Mouse (Mus musculus): ENCODE data around the gene Glyctk.
"Not testable (repeated sequence)": the region's sequence is repeated elsewhere in the genome, so short reads cannot be mapped to it uniquely, and the experiment has no call there.

Glyctk gene

GRCm38 (mm10) chr9:106175552-106176200 lies 17.7 kb upstream of the Glyctk start:
- no peak for DNase-seq

GRCm38 (mm10) chr9:106173363-106173762 lies 15.4 kb upstream of the Glyctk start:
- no peak for DNase-seq

DNA sequence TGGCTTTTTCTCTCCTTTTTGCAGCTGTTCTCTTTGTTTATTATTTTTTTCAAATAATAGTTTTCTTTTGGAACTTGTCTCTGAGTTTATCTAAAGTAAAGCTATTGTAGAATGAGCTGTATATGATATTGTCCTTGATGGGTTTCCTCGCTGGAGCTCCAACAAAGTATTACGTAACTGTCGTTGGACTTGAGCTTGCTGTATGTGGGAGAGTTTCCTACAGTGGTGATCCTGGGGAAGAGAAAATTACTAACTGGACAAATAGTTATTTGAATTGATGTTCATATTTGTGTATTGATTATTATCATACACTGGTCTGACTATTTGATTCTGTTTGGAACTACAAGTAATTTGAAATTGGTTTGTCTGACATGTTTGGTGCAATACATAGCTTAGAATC lies 14.6 kb upstream of the Glyctk start:
- DNase-seq = no peak

- peak; percentile 89 for DNase-seq
Observed at GRCm38 (mm10) chr9:106171346-106172158, 13.6 kb upstream of the Glyctk start.

DNA sequence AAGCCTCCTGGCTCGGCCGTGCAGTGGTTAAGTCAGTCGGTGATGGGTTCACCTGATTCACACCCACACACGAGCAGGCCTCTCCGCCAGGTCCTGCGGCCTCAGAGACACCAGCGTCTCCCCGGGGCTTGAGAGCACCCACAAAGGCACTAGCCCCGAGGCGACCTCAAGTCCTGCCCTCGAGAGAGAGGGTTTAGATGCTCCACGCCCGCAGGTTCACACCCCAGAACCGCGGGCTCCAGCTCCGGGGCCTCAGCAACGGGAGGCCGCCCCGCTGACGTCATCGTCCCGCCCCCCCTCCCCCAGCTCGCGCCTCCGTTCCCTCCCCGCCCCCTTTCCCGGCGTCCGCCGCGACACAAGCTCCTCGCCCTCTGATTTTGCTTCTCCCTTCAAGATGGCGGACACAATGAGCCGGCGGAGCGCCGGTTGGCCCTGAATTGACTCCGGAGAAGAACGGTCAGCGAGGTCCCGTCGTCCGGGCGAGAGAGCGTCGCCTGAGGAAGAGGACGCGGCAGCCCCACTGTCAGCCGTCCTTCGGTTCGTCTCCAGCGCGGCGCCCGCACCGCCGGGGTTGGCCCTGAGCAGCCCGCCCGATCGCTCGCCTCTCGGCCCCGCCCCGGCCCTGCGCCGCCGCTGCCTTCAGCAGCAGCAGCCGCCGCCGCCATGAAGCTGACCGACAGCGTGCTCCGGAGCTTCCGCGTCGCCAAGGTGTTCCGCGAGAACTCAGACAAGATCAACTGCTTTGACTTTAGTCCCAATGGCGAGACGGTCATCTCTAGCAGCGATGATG lies 12.8 kb upstream of the Glyctk start, which contains the start of gene Wdr82:
Gene Wdr82 (plus strand): TSS at position 373 of the 790 bp plus-strand sequence.
- DNase-seq = peak; percentile 90

GRCm38 (mm10) chr9:106169917-106170316 lies 12.0 kb upstream of the Glyctk start:
- DNase-seq = peak; percentile 60

DNA sequence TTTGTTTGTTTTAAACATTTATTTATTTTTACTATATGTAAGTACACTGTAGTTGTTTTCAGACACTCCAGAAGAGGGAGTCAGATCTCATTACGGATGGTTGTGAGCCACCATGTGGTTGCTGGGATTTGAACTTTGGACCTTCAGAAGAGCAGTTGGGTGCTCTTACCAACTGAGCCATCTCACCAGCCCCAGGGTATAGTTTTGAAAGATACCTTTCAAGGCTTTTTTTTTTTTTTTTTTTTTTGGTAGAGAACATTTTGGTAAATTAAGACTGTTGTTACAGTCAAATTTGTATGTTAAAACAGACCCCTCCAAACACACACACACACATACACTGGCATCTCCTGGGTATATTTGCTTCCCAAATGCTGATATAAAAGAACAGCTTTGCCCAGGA lies 11.1 kb upstream of the Glyctk start:
- not testable (repeated sequence) for DNase-seq

DNA sequence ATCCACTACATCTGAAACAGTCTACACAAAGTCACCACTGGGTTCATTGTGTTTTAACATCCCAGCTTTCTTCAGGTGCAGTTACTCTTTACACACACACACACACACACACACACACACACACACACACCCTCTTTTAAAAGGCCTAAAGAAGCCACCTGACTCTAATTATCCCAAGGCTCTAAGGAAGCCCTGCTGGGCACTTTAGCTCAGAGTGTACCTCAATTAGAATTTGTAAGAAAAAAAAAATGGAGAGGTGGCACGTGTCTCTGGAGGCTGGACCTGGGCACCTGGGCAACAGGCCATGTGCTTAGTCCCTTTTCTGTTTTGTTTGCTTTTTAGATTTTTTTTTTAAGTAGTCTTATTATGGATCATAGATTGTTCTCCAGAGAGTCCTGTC lies 9.8 kb upstream of the Glyctk start:
- no peak for DNase-seq

DNA sequence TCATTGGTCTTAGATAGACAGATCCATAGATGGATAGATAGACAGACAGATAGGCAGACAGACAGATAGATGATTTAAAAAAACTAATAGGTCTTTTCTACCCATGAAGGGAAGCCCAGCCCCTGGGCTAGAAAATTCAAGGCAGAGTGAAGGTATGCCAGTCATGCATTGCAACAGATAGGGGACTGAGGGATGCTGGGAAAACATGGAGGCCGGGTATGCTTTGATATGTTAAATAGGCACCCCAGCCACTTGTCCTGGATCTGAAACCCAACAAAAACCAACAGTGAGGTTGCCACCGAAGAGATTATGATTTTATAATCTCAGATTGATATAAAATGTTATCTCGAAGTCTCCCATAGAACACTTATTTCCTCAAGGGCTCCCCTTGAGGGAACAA lies 9.3 kb upstream of the Glyctk start:
- no peak for DNase-seq

DNA sequence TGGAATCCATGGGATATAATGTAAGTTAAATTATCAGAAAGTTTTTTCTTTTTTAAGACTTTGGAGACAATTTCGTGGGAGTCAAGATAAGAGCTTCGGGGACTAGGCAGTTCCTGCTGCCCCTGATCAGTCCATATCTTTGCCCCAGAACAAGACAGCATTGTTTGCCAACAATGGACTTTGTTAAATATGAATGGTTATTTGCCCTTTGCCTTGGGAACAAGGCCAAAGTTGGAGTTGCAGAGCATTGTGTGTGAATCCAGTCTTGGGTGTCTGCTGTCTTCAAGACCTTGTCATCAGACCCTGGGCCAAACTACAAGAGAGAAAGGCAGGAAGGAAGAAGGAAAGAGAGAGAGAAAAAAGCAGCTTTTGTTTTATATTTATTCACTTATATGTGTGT lies 8.8 kb upstream of the Glyctk start:
- DNase-seq = no peak

DNA sequence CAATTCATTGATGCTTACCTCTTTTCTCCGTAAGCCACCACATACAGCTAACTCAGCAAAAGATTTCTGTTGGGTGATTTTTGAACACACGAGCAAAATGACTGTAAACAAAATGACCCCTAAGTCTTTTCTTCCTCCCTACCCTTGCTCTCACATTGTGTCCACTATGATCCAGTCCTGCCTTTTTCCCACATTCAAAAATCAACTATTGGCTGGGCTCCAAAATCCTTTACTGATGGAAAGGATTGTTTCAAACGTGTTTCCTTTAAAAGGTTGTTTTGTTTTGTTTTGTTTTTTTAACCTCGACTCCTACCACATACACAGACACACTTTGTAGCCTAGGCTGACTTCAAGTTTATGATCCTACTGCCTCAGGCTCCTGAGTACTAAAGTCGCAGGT lies 2.5 kb upstream of the Glyctk start:
- no peak for DNase-seq

GRCm38 (mm10) chr9:106159784-106160301 lies 1.9 kb upstream of the Glyctk start:
- DNase-seq = peak; percentile 96

- DNase-seq = no peak
Observed at GRCm38 (mm10) chr9:106159237-106159636, 1.3 kb upstream of the Glyctk start.

- DNase-seq = no peak
Observed at GRCm38 (mm10) chr9:106157623-106157925, 364 bp downstream of the Glyctk start.

- DNase-seq = no peak
Observed at GRCm38 (mm10) chr9:106156921-106157622, 866 bp downstream of the Glyctk start.

- DNase-seq = peak; percentile 73
Observed at GRCm38 (mm10) chr9:106156419-106156818, 1.5 kb downstream of the Glyctk start.

DNA sequence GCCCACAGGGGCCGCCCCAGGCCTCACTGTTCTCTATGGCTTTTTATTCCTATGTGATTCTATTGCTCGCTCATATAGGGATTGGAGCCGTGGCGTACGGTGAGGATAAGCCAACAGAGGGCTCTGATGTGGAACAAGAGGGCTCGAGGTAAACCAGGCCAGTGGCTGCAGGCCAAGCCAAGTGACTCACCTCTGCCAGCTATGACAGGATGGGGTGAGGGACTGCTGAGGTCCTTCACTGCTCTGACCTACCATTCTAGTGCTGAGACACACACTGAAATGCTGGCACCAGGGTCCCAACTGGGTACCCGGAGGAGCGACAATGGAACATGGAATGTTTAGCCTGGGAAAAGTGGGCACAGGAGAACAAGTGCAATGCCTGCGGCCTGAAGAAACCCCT lies 3.8 kb downstream of the Glyctk start:
- no peak for DNase-seq

- DNase-seq = no peak
Observed at GRCm38 (mm10) chr9:106149399-106149754, 8.6 kb downstream of the Glyctk start.

DNA sequence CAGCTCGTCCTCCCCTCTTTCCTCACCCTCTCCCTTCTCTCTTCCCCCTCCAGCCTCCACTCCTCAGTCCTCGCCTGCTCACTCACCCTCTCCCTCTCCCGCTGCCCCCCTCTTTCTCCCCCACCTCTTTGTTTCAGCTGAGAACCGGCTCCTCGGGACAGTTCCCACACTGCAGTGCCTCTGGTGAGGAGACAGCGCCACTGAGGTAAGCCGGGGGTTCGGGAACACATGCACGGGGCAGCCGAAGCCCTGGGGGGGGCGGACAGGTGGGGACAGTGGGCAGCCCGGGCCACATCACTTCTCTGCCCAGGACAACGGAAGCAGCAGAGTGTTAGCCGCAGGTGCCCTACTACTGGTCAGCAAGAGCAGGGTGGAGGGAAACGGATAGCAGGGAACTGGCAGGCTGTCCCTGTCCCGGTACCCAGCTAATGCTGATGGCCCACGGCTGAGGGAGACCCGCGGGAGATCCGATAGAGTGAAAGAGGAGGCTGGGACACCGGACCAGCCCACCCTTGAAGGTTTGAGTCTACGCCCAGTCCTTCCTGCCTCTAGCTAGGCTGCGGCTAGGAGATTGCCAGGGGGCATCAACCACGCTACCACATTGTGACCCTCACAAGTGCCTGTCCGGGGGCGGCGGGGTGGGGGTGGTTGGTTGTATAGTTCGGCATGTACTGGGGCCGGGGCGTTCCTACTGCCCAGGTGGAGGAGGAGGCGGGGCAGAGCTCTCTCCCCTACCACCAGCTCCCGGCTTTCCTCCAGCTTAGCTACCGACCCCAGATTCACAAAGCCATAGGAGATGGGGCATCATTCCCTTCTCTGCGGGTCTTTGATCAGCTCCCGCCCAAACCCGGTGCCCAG lies 9.2 kb downstream of the Glyctk start:
- no peak for DNase-seq

DNA sequence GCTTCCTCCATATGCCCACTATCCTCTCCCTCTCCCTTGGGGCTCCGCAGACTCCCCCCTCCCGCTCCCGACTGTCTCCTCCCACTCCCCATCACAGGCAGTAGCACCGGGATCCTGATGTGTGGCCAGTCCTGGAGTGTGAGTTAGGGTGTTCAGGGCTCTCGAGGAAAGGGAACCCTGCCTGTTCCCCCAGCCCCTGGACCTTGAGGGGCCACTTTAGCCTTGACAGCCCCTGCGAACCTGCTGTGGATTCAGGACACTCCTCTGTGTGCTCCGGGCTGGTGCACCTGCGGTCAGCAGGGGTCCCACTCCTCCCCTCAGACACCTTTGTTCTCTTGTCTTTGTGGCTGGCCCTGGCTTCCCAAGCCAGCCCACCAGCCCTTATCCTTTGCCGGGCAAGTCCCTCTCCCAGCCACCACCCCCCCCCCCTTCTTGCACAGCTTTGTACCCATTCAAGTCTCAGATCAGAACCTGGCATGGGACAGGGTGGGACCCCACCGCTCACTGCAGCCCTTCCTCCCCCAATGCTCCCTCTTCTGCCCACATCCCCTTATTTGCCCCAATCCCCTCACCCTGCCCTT lies 10.0 kb downstream of the Glyctk start:
- DNase-seq = no peak

GRCm38 (mm10) chr9:106147281-106147680 lies 10.7 kb downstream of the Glyctk start:
- no peak for DNase-seq

DNA sequence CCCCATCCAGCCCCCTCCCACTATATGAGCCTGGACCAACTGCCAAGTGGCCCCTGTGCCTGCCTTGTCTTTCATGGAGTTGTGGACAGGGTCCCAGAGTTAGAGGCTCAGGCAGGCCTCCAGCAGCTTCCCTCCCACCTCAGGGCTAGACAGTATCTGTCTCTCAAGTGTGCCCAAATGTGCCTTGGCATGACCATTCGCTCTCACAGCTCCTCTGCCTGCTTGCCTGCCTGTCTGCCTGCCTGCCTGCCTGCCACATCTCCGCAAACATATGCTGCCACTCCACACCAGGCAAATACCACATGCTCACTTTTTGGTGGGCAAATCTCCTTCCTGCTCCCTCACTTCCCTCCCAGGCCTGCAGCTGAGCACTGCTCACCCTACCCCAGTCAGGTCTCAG lies 12.4 kb downstream of the Glyctk start:
- DNase-seq = no peak
